Mouse (Mus musculus): ENCODE data around the gene Rrp9.

- no peak for TF ChIP-seq CTCF (IDR thresholded peaks at IDR 0.05; ENCODE audit: extremely low read depth, insufficient read length, insufficient replicate concordance, low read depth, low read length)
- TF ChIP-seq POLR2A (IDR thresholded peaks at IDR 0.05; ENCODE audit: low read depth, low read length) = no peak
Measured at GRCm38 (mm10) chr9:106512729-106513450, 37.1 kb downstream of the Rrp9 start.

Data from small intestine, adult 2 months (tissue).